Mouse (Mus musculus) midbrain, embryonic 14.5 days (tissue): ENCODE data around the gene Cdkn2b. TPM values are rescaled to one million over a fixed set of nuclear protein-coding genes. Genes with fewer than 3 reads are reported as not detected.

Experiments used
- ATAC-seq: fragments of 200-750 bp; cut with Nextera tagmentation; 2 replicates; pipeline ENCODE4 v1.8.0; 2017; ENCODE audit warnings: moderate number of reproducible peaks, moderate library complexity; ENCODE audit not compliant: low FRiP score, low TSS enrichment
- DNase-seq: peaks from one replicate; pipeline ENCODE4 v3.0.0-alpha.2; 2015
- H3K27ac ChIP-seq: fragments of 300-500 bp; sonication (generic); replicated peaks from 2 replicates; pipeline ENCODE4 v1.5.1; 2014; ENCODE audit warnings: mild to moderate bottlenecking, low read depth, low read length, moderate library complexity
- H3K27me3 ChIP-seq: fragments of 300-500 bp; sonication (generic); 2 replicates; pipeline ENCODE4 v1.6.1; 2014; ENCODE audit warnings: low read length, control low read depth, mixed read lengths; ENCODE audit not compliant: control insufficient read depth, insufficient read depth
- H3K36me3 ChIP-seq: fragments of 300-500 bp; sonication (generic); 2 replicates; pipeline ENCODE4 v1.6.1; 2014; ENCODE audit warnings: low read length, control low read depth; ENCODE audit not compliant: control insufficient read depth, insufficient read depth
- H3K4me1 ChIP-seq: fragments of 300-500 bp; sonication (generic); 2 replicates; pipeline ENCODE4 v1.6.1; 2014; ENCODE audit warnings: mild to moderate bottlenecking, antibody characterized with exemption, low read length, control low read depth; ENCODE audit not compliant: control insufficient read depth, insufficient read depth
- H3K4me2 ChIP-seq: fragments of 300-500 bp; sonication (generic); 2 replicates; pipeline ENCODE4 v1.6.1; 2014; ENCODE audit warnings: mild to moderate bottlenecking, low read length, moderate library complexity
- H3K4me3 ChIP-seq: fragments of 300-500 bp; sonication (generic); replicated peaks from 2 replicates; pipeline ENCODE4 v1.5.1; 2014; ENCODE audit warnings: low read depth, low read length
- H3K9ac ChIP-seq: fragments of 300-500 bp; sonication (generic); replicated peaks from 2 replicates; pipeline ENCODE4 v1.6.1; 2014; ENCODE audit warnings: mild to moderate bottlenecking, low read length, moderate library complexity
- H3K9me3 ChIP-seq: fragments of 300-500 bp; sonication (generic); 2 replicates; pipeline ENCODE4 v1.6.1; 2016; ENCODE audit warnings: low read length, control low read depth, mixed read lengths; ENCODE audit not compliant: control insufficient read depth
- WGBS: fragments of 180-500 bp; shearing (Covaris S2); extraction: QIAGEN DNeasy Blood & Tissue Kit; methylation state at CpG from one replicate; pipeline ENCODE4 v1.1.7; 2014; 5-methylcytosine and 5-hydroxymethylcytosine counted together
- polyA plus RNA-seq: library from polyadenylated mRNA; unstranded; fragments of >200 nt; fragmentation: Nextera tagmentation; extraction: Ambion mirVana; gene quantifications from 2 replicates; pipeline ENCODE4 v1.2.1, GENCODE M21; 2014

Gene Cdkn2b
- polyA plus RNA-seq, 1 experiment from 2014 or later = 0.75 TPM

- Histone ChIP-seq H3K4me1 (no peaks in the 10 kb centered on the region), H3K27ac (no peak overlapping the region), H3K27me3 (peaks cover 95% of the 10 kb centered on the region), H3K4me3 (no peak overlapping the region), H3K9me3 (no peaks in the 10 kb centered on the region), H3K36me3 (no peaks in the 10 kb centered on the region), H3K9ac (no peak overlapping the region), H3K4me2 (no peak overlapping the region)
- no peak for DNase-seq
- ATAC-seq = peak; percentile 43; the same call in 1 of the 2 replicates
- WGBS = under 1% methylated on average over 9 of the region's 9 CpGs
These were observed 37.3 kb downstream of the Cdkn2b start for GRCm38 (mm10) chr4:89273585-89273984.

GRCm38 (mm10) chr4:89272961-89273540 is 37.8 kb downstream of the Cdkn2b start:
- ATAC-seq = no peak
- no peak overlapping the region for H3K4me2 ChIP-seq
- no peak overlapping the region for H3K9ac ChIP-seq
- under 1% methylated on average over 20 of the region's 20 CpGs for WGBS
- no peak overlapping the region for H3K4me3 ChIP-seq
- peak; percentile 21 for DNase-seq
- peaks cover 94% of the 10 kb centered on the region for H3K27me3 ChIP-seq
- no peaks in the 10 kb centered on the region for H3K36me3 ChIP-seq
- no peak overlapping the region for H3K27ac ChIP-seq
- no peaks in the 10 kb centered on the region for H3K4me1 ChIP-seq
- H3K9me3 ChIP-seq = no peaks in the 10 kb centered on the region

GRCm38 (mm10) chr4:89272101-89272718 is 38.6 kb downstream of the Cdkn2b start:
- Histone ChIP-seq H3K27ac (no peak overlapping the region), H3K4me3 (no peak overlapping the region), H3K9ac (no peak overlapping the region), H3K9me3 (no peaks in the 10 kb centered on the region), H3K36me3 (no peaks in the 10 kb centered on the region), H3K4me2 (no peak overlapping the region), H3K27me3 (peaks cover 87% of the 10 kb centered on the region), H3K4me1 (no peaks in the 10 kb centered on the region)
- 4% methylated on average over 18 of the region's 18 CpGs for WGBS
- DNase-seq = peak; percentile 19
- no peak for ATAC-seq

GRCm38 (mm10) chr4:89257768-89258167 is 53.1 kb downstream of the Cdkn2b start:
- Histone ChIP-seq H3K9me3 (no peaks in the 10 kb centered on the region), H3K27ac (no peak overlapping the region), H3K4me3 (no peak overlapping the region), H3K9ac (no peak overlapping the region), H3K36me3 (no peaks in the 10 kb centered on the region), H3K4me1 (no peaks in the 10 kb centered on the region), H3K4me2 (no peak overlapping the region), H3K27me3 (no peaks in the 10 kb centered on the region)
- no peak for DNase-seq
- WGBS = 84% methylated on average over 1 of the region's 1 CpGs
- no peak for ATAC-seq

Other genes starting within 250 kb of the Cdkn2b start
- gene Mtap, start 173.9 kb downstream of the Cdkn2b start, polyA plus RNA-seq = 13.9 and 23.2 TPM in 2 replicates
- not detected in 2 replicates for gene Cdkn2a, start 16.4 kb downstream of the Cdkn2b start, polyA plus RNA-seq